Mouse (Mus musculus) forebrain, embryonic 16.5 days (tissue): ENCODE measurements around the gene Ddc. TPM values are rescaled to one million over a fixed set of nuclear protein-coding genes. Genes with fewer than 3 reads are reported as not detected.

Experiments used
- ATAC-seq: fragments of 200-750 bp; cut with Nextera tagmentation; 2 replicates; pipeline ENCODE4 v1.8.0; 2017; ENCODE audit warnings: mild to moderate bottlenecking, moderate library complexity
- H3K27ac ChIP-seq: fragments of 300-500 bp; sonication (generic); 2 replicates; pipeline ENCODE4 v1.5.1; 2014; ENCODE audit warnings: low read length, control low read depth
- H3K27me3 ChIP-seq: fragments of 300-500 bp; sonication (generic); replicated peaks from 2 replicates; pipeline ENCODE4 v1.6.1; 2014; ENCODE audit warnings: low read length; ENCODE audit not compliant: control insufficient read depth, insufficient read depth
- H3K36me3 ChIP-seq: fragments of 300-500 bp; sonication (generic); 2 replicates; pipeline ENCODE4 v1.6.1; 2014; ENCODE audit not compliant: control insufficient read depth, insufficient read depth
- H3K4me1 ChIP-seq: fragments of 300-500 bp; sonication (generic); replicated peaks from 2 replicates; pipeline ENCODE4 v1.6.1; 2014; ENCODE audit warnings: low read length; ENCODE audit not compliant: control insufficient read depth, insufficient read depth
- H3K4me2 ChIP-seq: fragments of 300-500 bp; sonication (generic); 2 replicates; pipeline ENCODE4 v1.6.1; 2014; ENCODE audit warnings: mild to moderate bottlenecking, low read length, control low read depth
- H3K4me3 ChIP-seq: fragments of 300-500 bp; sonication (generic); replicated peaks from 2 replicates; pipeline ENCODE4 v1.5.1; 2014; ENCODE audit warnings: mild to moderate bottlenecking, low read length, control low read depth
- H3K9ac ChIP-seq: fragments of 300-500 bp; sonication (generic); replicated peaks from 2 replicates; pipeline ENCODE4 v1.6.1; 2014; ENCODE audit warnings: low read depth, low read length, control low read depth
- H3K9me3 ChIP-seq: fragments of 300-500 bp; sonication (generic); 2 replicates; pipeline ENCODE4 v1.6.1; 2016; ENCODE audit warnings: low read length; ENCODE audit not compliant: control insufficient read depth
- WGBS: fragments of 180-500 bp; shearing (Covaris S2); extraction: QIAGEN DNeasy Blood & Tissue Kit; methylation state at CpG from one replicate; pipeline ENCODE4 v1.1.7; 2014; 5-methylcytosine and 5-hydroxymethylcytosine counted together
- polyA plus RNA-seq: library from polyadenylated mRNA; unstranded; fragments of >200 nt; fragmentation: Nextera tagmentation; extraction: Ambion mirVana; gene quantifications from 2 replicates; pipeline ENCODE4 v1.2.1, GENCODE M21; 2015

The Ddc gene
- 3.2 and 4.4 TPM in 2 replicates for polyA plus RNA-seq

DNA sequence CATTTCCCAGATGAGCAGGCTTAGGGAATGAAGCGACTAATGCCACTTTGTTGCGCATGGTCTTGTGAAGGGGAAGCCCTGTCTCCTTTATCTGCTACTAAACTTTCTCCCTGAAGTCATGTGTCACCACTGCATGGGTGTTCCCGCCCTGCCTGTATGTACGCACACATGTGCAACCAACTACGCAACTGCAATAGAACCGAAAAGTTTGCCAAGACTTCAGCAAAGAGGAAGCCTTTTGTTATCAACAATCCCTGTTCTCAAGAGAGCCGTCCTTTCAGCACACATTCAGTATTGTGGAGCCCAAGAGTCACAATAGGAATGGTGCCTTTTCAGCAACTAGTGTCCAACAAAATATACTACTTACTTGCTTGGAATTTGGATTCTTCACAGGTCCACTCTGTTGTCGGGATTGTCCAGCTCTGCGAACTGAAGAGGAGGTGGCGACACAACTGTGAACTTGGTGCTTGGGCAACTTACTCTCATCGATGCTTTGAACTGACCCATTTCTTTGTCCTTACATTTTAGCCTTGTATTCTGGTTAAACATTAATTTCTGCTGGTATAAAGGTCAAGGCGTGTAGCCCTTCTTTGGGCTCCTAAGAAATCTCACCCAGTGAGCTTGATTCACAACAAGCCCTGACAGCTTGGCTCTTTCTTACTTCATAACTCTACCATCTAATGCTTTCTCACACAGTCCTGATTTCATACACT is at the start of gene Ddc:
Gene Ddc (minus strand): TSS at position 500 of the 713 bp plus-strand sequence.
- no peak within 1 kb of the TSS for H3K27ac ChIP-seq
- H3K36me3 ChIP-seq, result no peaks in the 10 kb centered on the region
- H3K9ac ChIP-seq, result no peak within 1 kb of the TSS
- no peak within 1 kb of the TSS for H3K4me3 ChIP-seq
- ATAC-seq, result no peak
- H3K27me3 ChIP-seq, result no peaks in the 10 kb centered on the region
- H3K4me1 ChIP-seq, result no peaks in the 10 kb centered on the region
- H3K9me3 ChIP-seq, result no peaks in the 10 kb centered on the region
- 84% methylated on average over 12 of the region's 12 CpGs for WGBS
- no peak within 1 kb of the TSS for H3K4me2 ChIP-seq

DNA sequence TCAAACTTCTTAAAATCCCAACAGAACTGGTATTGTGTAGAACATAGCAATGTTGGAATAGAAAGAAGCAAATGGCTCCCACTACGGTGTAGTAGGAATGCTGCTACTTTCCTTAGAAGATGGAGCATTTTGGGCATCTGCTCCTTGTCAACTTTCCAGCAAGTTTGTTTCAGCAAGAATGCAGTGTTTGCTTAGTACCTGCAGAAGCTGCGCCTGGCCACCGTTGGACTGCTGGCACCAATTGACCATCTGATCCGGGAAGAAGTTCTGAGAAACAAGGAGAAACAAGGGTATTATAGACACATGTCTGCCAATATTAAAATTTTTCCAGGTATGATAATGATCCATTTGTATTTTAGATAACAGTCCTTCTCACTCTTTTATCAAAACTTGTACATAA is 47.8 kb upstream of the Ddc start:
- Histone ChIP-seq H3K9ac (no peak overlapping the region), H3K36me3 (no peaks in the 10 kb centered on the region), H3K27ac (no peak overlapping the region), H3K4me3 (no peak overlapping the region), H3K4me2 (no peak overlapping the region), H3K27me3 (no peaks in the 10 kb centered on the region), H3K4me1 (no peaks in the 10 kb centered on the region; the same call in 1 of the 2 replicates), H3K9me3 (no peaks in the 10 kb centered on the region)
- no peak for ATAC-seq
- WGBS, result 95% methylated on average over 4 of the region's 4 CpGs

DNA sequence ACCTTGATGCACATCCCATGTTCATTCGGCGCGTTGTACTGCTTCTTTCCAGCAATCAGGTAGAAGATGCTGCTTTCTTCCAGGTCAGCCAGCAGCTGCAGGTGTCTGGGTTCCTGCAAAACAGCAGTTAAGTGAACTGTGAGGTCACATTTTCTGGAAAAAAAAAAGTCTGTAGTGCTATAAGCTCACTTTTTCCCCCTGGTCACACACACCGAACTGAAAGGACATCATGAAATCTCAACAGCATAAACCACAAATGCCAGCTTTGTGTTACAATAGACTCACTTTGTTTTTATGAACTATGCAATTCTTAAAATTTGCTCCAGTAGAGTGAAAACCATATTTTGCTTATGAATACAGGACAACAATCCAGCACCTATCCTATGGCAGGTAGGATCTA is 46.9 kb upstream of the Ddc start:
- Histone ChIP-seq H3K4me1 (no peaks in the 10 kb centered on the region; the same call in 1 of the 2 replicates), H3K9me3 (no peaks in the 10 kb centered on the region), H3K36me3 (no peaks in the 10 kb centered on the region), H3K4me3 (no peak overlapping the region), H3K27ac (no peak overlapping the region), H3K9ac (no peak overlapping the region), H3K27me3 (no peaks in the 10 kb centered on the region), H3K4me2 (no peak overlapping the region)
- no peak for ATAC-seq
- WGBS, result 97% methylated on average over 4 of the region's 4 CpGs

DNA sequence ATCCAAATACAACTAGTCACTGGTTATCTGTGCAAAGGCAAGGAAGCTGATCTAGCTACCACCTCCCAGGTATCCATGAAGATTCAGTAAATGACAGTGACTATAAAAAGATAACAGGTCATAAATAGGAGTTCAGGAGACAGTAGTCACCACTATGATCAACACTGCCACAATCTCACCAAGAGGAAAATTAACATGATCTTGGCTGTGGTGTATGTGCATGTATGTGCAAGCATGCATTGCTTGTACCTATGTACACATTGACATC is 46.1 kb upstream of the Ddc start:
- H3K9ac ChIP-seq, result no peak overlapping the region
- ATAC-seq, result no peak
- H3K36me3 ChIP-seq, result no peaks in the 10 kb centered on the region
- no peak overlapping the region for H3K4me3 ChIP-seq
- no peak overlapping the region for H3K4me2 ChIP-seq
- no peaks in the 10 kb centered on the region for H3K9me3 ChIP-seq
- H3K4me1 ChIP-seq, result no peaks in the 10 kb centered on the region; the same call in 1 of the 2 replicates
- no peak overlapping the region for H3K27ac ChIP-seq
- no peaks in the 10 kb centered on the region for H3K27me3 ChIP-seq

DNA sequence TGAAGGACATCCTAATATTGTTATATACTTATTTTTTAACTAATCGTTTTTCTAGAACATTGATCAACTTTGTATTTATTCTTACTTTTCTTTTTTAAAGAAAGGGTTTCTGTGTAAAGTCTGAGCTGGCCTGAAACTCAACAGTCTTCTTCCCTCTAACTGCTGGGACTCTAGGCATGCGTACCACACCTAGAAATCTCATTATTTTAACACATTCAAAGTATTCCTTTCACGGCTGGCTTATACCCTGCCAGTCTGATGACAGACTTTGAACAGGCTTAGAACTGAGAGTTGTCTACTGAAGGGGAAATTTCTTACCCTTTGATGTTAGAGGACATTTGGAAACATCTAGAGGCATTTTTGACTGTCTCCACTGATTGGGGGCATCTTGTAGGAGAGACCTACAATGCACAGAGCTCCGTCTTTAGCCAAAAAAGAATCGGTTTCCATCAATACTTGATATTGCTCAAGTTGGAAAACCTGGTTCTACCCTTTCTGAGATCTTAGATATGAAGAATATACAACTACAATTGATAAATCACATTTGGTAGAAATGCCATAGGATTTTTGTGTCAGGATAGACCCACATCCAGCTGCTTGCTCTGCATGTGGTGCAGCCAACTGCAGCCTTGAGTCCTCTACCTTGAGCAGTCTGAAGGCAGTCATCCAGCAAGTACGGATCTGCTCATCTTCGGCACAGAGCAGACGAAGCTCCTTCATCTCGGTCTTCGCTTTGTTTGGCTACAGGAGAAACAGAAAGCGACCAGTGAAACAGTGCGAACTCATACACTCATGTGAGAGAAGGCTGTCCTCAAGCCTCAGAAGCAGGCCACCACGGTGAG is 45.5 kb upstream of the Ddc start:
- no peak overlapping the region for H3K4me3 ChIP-seq
- no peak overlapping the region for H3K4me2 ChIP-seq
- H3K36me3 ChIP-seq, result no peaks in the 10 kb centered on the region
- H3K27me3 ChIP-seq, result no peaks in the 10 kb centered on the region
- no peak for ATAC-seq
- WGBS, result 81% methylated on average over 13 of the region's 13 CpGs
- H3K4me1 ChIP-seq, result no peaks in the 10 kb centered on the region; the same call in 1 of the 2 replicates
- H3K9ac ChIP-seq, result no peak overlapping the region
- H3K27ac ChIP-seq, result no peak overlapping the region
- no peaks in the 10 kb centered on the region for H3K9me3 ChIP-seq

DNA sequence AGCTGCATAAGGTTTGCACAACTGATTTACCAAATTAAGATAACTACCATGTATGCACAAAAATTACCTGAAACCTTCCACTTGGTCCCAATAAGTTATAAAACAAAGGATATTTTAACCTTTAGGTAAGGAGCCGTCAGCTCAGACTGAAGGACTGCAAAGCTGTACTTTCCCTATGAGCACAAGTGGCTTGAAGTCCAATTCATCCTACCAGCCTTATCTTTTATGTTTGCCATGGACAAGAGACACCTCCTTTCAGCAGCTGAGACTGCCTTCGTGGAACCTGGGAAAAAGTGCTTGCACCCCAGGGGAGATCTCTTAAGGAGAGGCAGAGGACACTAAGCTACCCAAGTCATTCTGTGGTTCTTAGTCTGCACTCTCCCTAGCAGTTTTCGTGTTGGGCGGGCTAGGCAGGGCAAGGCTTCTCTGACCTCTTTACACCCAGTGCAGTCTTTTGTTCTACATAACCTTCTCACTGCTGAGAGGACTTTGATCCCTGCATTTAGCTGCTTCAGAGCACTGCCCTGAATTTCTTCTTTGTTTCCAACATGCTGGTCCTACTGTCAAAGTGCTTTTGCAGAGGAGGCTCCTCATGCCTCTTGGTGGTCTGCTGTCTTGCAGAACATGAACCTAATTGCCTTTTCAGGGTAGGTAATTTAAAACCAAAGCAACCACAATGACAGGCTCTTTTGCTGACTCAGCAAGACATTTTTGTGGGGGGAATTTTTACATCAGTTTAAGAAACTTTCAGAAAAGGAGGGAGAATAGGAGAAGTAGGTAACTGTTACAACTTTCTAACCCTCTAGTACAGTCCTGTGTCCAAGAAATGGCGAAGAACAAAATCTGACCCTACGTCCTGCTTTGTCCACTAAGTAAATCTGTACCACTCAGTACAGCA is 44.6 kb upstream of the Ddc start:
- no peaks in the 10 kb centered on the region; the same call in 1 of the 2 replicates for H3K4me1 ChIP-seq
- no peaks in the 10 kb centered on the region for H3K36me3 ChIP-seq
- no peak overlapping the region for H3K4me2 ChIP-seq
- no peak for ATAC-seq
- H3K4me3 ChIP-seq, result no peak overlapping the region
- H3K27me3 ChIP-seq, result no peaks in the 10 kb centered on the region
- WGBS, result 40% methylated on average over 6 of the region's 6 CpGs
- no peak overlapping the region for H3K9ac ChIP-seq
- no peak overlapping the region for H3K27ac ChIP-seq
- H3K9me3 ChIP-seq, result no peaks in the 10 kb centered on the region

DNA sequence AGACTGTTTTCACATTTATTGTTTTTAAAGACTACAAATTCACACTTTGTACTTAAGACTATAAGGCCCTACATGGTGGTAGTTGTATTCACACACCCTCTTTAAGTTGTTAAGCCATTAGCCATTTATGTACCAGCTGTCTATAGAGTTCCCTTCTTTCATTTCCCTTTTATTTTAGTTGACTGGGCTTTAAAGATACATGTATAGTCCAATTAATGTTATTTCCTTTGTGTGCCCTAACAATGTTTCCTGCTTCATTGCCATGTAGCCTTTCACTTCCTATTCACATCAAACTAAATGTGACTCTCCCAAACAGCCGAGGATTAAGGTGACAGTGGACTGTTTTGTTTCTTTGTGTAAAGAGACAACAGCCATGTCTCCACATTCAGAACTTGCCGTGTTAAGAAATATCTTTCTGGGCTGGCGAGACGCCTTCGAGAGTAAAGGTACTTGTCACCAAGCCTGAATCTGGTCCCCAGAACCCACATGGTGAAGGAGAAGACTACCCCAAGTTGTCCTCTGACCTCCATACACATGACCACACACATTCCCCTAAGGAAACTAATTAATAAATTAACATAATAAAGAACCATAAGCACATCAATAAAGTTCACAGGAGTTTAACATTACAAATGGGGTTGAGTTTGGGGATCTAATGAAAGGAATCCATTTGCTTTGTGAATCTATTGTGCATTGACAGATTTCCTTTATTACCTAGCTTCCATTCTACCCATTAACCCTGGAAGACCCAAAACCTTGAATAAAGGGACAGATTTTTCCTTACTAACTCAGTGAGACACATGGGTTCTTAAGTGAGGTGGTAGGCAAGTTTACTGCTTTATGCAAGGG is 43.1 kb upstream of the Ddc start:
- no peak overlapping the region for H3K9ac ChIP-seq
- H3K36me3 ChIP-seq, result peaks cover 4% of the 10 kb centered on the region
- H3K27ac ChIP-seq, result no peak overlapping the region
- no peak overlapping the region for H3K4me2 ChIP-seq
- no peaks in the 10 kb centered on the region; the same call in 1 of the 2 replicates for H3K4me1 ChIP-seq
- no peaks in the 10 kb centered on the region for H3K27me3 ChIP-seq
- ATAC-seq, result no peak
- WGBS, result 12% methylated on average over 5 of the region's 5 CpGs
- H3K4me3 ChIP-seq, result no peak overlapping the region
- H3K9me3 ChIP-seq, result no peaks in the 10 kb centered on the region

DNA sequence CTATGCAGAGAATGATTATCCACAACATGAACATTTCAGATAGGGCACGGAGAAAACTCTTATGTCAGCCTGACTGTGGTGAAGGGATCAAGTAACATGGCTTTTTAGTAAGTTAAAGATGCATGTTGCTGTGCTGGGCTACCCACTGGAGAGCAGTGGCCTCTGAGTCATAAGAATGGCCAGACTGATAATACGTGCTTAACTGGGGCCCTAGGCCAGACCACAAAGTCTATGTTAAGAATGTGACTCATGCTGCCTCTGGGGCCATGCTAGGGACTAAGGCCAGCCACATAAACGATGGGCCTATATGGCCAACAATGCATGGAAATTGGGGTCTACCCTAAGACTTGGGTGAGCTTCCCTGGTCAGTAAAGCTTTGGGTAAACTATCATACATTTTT is 41.7 kb upstream of the Ddc start:
- no peak overlapping the region for H3K4me2 ChIP-seq
- no peak overlapping the region for H3K9ac ChIP-seq
- no peaks in the 10 kb centered on the region; the same call in 1 of the 2 replicates for H3K4me1 ChIP-seq
- H3K36me3 ChIP-seq, result peaks cover 5% of the 10 kb centered on the region
- WGBS, result 87% methylated on average over 3 of the region's 3 CpGs
- H3K4me3 ChIP-seq, result no peak overlapping the region
- ATAC-seq, result no peak
- H3K27ac ChIP-seq, result no peak overlapping the region
- no peaks in the 10 kb centered on the region for H3K9me3 ChIP-seq
- H3K27me3 ChIP-seq, result no peaks in the 10 kb centered on the region
